Mouse (Mus musculus): ENCODE measurements around the gene Atxn2l. TPM values are rescaled to one million over a fixed set of nuclear protein-coding genes. Genes with fewer than 3 reads are reported as not detected.
A peak's percentile ranks its signal among the peaks of the same experiment; 100 is the strongest.

Gene Atxn2l
- 70.6 and 90.5 TPM in 2 replicates for polyA plus RNA-seq (2012; rRNA removed)

DNA sequence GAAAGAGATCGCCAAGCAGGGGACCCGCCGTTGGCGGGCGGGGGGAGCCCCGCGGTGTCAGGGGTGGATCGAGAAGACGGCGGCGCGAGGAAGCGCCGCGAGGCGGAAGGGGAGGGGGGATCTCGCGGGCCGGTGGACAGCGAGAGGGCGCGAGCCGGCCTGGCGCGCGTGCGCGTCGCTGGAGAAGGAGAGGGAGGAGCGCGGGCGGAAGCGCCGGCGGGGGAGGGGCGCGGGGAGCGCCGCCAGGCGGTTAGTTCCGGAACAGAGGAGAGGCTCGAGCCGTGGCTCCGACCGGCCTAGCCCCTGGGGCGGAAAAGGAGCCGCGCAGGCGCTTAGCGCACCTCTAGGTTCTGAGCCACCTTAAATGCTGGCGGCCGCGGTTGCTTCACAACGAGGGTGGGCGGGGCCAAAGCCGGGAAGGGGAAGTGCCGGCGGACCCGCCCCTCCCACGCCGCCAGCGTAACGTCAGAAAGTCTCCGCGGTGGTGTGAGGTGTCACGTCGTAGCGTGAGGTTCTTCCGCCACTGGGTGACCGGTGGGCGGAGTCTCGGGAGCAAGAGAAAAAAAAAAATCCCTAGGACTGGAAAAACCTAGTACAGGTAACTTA is at the start of gene Atxn2l:
TSS of gene Atxn2l (minus strand) at position 165 of the 606 bp plus-strand sequence.
- Histone ChIP-seq H3K27me3 (replicated peaks; ENCODE audit: control insufficient read depth, insufficient read depth, low read length) (no peaks in the 10 kb centered on the region), H3K36me3 (ENCODE audit: control insufficient read depth, insufficient read depth, low read length) (peaks cover 8% of the 10 kb centered on the region), H3K4me1 (ENCODE audit: control insufficient read depth, insufficient read depth, low read length) (peaks cover 4% of the 10 kb centered on the region; the same call in 1 of the 2 replicates), H3K27ac (ENCODE audit: insufficient read depth, low read depth, low read length) (peak within 1 kb of the TSS; percentile 90), H3K4me3 (ENCODE audit: insufficient read depth, low read depth, low read length) (peak within 1 kb of the TSS; percentile 99)
- 2% methylated on average over 65 of the region's 72 CpGs for WGBS
- no peak for TF ChIP-seq POLR2A (IDR thresholded peaks at IDR 0.05; ENCODE audit: low read depth, low read length)
- peak; percentile 56; the same call in 1 of the 2 replicates for TF ChIP-seq CTCF (conservative IDR thresholded peaks at IDR 0.05; ENCODE audit: insufficient read depth, insufficient read length, low read depth, low read length)
- DNase-seq: peak; percentile 99

DNA sequence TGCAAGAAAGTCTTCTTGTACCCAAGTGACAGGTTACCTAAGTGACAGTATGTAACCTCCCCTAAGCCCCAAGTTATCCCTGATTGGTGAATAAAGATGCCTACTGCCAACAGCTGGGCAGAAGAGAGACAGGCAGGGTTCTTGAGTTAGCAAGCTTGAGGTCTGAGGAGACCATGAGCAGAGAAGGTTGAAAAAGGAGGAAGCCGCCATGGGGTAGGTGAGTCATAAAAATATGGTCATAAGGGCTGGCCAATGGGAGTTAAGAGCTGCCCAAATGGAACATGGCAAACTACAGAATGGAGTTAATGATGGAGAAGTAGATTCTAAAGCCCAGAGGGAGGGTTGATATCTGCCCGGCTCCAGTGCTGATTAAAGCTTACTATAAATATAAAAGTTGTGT is 42.4 kb upstream of the Atxn2l start:
- peaks cover 3% of the 10 kb centered on the region for H3K36me3 ChIP-seq (ENCODE audit: control insufficient read depth, insufficient read depth, low read length)

DNA sequence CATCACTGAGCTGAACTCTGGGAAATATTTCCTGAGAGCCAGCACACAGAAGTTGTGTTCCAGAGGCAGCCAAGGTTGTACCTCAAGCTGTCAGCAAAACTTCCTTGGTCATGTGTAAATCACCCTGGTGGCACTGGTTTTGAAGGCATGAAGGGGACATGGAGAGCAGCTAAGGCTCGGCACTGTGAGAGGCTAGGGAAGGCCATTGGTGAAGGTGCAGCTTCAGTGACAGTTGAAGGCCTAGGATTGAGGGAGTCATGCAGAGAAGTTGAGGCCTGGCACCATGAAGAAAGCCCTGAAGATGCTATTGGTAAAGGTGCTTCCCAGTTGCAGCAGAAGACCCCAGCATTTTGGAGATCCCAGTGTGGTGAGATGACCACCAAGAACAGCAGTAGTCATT is 38.4 kb upstream of the Atxn2l start:
- 85% methylated on average over 1 of the region's 1 CpGs for WGBS
- no peaks in the 10 kb centered on the region for H3K27me3 ChIP-seq (replicated peaks; ENCODE audit: control insufficient read depth, insufficient read depth, low read length)
- no peak overlapping the region for H3K4me3 ChIP-seq (ENCODE audit: insufficient read depth, low read depth, low read length)
- TF ChIP-seq CTCF (conservative IDR thresholded peaks at IDR 0.05; ENCODE audit: insufficient read depth, insufficient read length, low read depth, low read length) (no peak), POLR2A (IDR thresholded peaks at IDR 0.05; ENCODE audit: low read depth, low read length) (no peak)
- no peaks in the 10 kb centered on the region for H3K4me1 ChIP-seq (ENCODE audit: control insufficient read depth, insufficient read depth, low read length)
- H3K27ac ChIP-seq (ENCODE audit: insufficient read depth, low read depth, low read length): no peak overlapping the region
- DNase-seq: no peak
- H3K36me3 ChIP-seq (ENCODE audit: control insufficient read depth, insufficient read depth, low read length): no peaks in the 10 kb centered on the region; the same call in 1 of the 2 replicates

More for the DNA sequence above, 42.4 kb upstream of the Atxn2l start:
- DNase-seq: no peak
- WGBS: 91% methylated on average over 2 of the region's 2 CpGs
- TF ChIP-seq CTCF (conservative IDR thresholded peaks at IDR 0.05; ENCODE audit: insufficient read depth, insufficient read length, low read depth, low read length) (no peak), POLR2A (IDR thresholded peaks at IDR 0.05; ENCODE audit: low read depth, low read length) (no peak)
- Histone ChIP-seq H3K27me3 (replicated peaks; ENCODE audit: control insufficient read depth, insufficient read depth, low read length) (no peaks in the 10 kb centered on the region), H3K4me1 (ENCODE audit: control insufficient read depth, insufficient read depth, low read length) (no peaks in the 10 kb centered on the region), H3K27ac (ENCODE audit: insufficient read depth, low read depth, low read length) (no peak overlapping the region), H3K4me3 (ENCODE audit: insufficient read depth, low read depth, low read length) (no peak overlapping the region)

DNA sequence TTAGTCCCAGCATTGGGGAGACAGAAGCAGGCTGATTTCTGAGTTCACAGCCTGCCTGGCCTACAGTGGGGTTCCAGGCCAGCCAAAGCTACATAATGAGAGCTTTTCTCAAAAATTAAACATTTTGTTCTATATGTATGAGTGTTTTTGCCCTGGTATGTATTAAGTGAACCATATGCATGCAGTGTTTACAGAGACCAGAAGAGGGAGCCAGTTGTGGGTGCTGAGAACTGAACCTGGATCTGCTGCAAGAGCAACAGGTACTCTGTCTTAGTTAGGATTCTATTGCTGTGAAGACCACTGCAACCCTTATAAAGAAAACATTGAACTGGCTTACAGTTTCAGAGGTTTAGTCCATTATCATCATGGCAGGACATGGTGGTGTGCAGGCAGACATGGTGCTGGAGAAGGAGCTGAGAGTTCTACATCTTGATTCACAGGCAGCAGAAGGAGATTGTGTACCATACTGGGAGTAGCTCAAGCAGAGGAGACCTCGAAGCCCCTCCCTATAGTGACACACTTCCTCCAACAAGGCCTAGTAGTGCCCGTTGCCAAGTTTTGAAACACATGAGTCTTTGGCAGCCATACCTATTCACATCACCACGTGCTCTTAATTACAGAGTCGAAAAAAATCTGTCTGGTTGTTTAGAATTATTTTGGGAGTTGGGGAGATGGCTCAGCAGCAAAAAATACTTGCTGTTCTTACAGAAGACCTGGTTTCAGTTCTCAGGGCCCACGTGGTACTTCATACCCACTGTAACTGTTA is 34.8 kb upstream of the Atxn2l start:
- TF ChIP-seq POLR2A (IDR thresholded peaks at IDR 0.05; ENCODE audit: low read depth, low read length) (no peak), CTCF (conservative IDR thresholded peaks at IDR 0.05; ENCODE audit: insufficient read depth, insufficient read length, low read depth, low read length) (peak; percentile 56)
- Histone ChIP-seq H3K4me1 (ENCODE audit: control insufficient read depth, insufficient read depth, low read length) (no peaks in the 10 kb centered on the region), H3K27ac (ENCODE audit: insufficient read depth, low read depth, low read length) (no peak overlapping the region), H3K4me3 (ENCODE audit: insufficient read depth, low read depth, low read length) (no peak overlapping the region), H3K36me3 (ENCODE audit: control insufficient read depth, insufficient read depth, low read length) (no peaks in the 10 kb centered on the region), H3K27me3 (replicated peaks; ENCODE audit: control insufficient read depth, insufficient read depth, low read length) (0 out of 2 replicates have a peak, but pooled peaks cover 3% of the 10 kb centered on the region)
- DNase-seq: peak; percentile 32
- WGBS: 71% methylated on average over 5 of the region's 5 CpGs

DNA sequence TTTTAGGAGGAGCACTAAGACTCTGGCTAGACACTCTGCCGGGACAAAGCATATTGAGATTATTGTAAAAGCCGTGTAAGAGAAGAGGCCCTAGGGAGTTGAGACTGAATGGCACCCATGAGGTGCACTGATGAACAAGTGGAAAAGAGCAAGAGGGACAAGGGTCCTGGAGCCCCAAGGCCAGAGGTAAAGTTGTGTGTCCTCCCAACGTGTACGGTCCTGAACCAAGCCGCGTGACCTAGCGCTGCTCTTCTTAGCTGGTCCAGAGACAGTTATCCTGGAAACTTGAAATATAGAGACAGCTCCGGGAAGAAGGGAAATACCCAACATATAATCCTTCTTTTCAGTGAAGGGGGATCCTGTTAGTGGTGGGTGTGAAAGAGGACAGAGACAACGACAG is 33.2 kb upstream of the Atxn2l start:
- TF ChIP-seq CTCF (conservative IDR thresholded peaks at IDR 0.05; ENCODE audit: insufficient read depth, insufficient read length, low read depth, low read length) (no peak), POLR2A (IDR thresholded peaks at IDR 0.05; ENCODE audit: low read depth, low read length) (no peak)
- 53% methylated on average over 9 of the region's 9 CpGs for WGBS
- DNase-seq: no peak
- Histone ChIP-seq H3K27me3 (replicated peaks; ENCODE audit: control insufficient read depth, insufficient read depth, low read length) (0 out of 2 replicates have a peak, but pooled peaks cover 3% of the 10 kb centered on the region), H3K27ac (ENCODE audit: insufficient read depth, low read depth, low read length) (no peak overlapping the region), H3K4me3 (ENCODE audit: insufficient read depth, low read depth, low read length) (no peak overlapping the region), H3K4me1 (ENCODE audit: control insufficient read depth, insufficient read depth, low read length) (no peaks in the 10 kb centered on the region), H3K36me3 (ENCODE audit: control insufficient read depth, insufficient read depth, low read length) (no peaks in the 10 kb centered on the region)

DNA sequence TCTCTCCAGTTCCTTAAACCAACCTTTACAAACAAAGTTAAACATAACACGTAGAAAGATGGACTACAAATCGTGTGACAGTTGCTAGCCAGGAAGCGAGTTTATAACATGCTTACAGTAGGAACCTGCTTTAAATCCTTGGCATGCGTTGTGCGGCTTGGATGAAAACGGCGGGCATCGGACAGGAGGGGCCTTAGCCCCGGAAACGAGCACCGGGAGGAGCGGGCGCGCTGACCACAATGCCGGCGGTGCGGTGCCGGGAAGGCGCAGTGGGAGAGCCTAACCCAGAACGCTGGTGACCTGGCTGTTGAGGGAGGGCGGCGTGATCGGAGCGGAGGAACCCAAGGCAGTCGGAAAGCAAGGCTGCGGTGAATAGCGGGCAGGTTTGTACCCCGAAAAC is 32.5 kb upstream of the Atxn2l start:
- TF ChIP-seq POLR2A (IDR thresholded peaks at IDR 0.05; ENCODE audit: low read depth, low read length) (no peak), CTCF (conservative IDR thresholded peaks at IDR 0.05; ENCODE audit: insufficient read depth, insufficient read length, low read depth, low read length) (no peak)
- peak; percentile 9 for DNase-seq

DNA sequence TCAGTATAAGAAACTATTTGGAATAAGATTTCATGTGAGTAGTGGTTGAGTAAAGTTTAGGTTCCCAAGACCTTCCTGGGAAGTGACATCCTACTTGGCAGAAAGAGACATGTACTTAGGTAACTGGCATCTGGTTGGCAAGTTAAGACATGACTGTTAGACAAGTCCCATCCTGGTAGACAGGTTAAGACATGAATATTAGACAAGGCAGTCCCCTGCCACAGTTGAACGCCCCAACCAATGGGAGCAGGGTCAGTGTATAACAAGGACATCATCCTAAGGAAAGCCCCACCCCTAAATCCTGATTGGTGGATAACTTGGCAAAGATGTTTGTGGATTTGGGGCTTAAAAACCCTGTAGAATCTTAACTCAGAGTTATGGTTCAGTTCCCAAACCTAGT is 30.2 kb upstream of the Atxn2l start:
- TF ChIP-seq CTCF (conservative IDR thresholded peaks at IDR 0.05; ENCODE audit: insufficient read depth, insufficient read length, low read depth, low read length) (no peak), POLR2A (IDR thresholded peaks at IDR 0.05; ENCODE audit: low read depth, low read length) (no peak)
- Histone ChIP-seq H3K36me3 (ENCODE audit: control insufficient read depth, insufficient read depth, low read length) (no peaks in the 10 kb centered on the region), H3K4me1 (ENCODE audit: control insufficient read depth, insufficient read depth, low read length) (no peaks in the 10 kb centered on the region), H3K4me3 (ENCODE audit: insufficient read depth, low read depth, low read length) (no peak overlapping the region), H3K27ac (ENCODE audit: insufficient read depth, low read depth, low read length) (no peak overlapping the region), H3K27me3 (replicated peaks; ENCODE audit: control insufficient read depth, insufficient read depth, low read length) (0 out of 2 replicates have a peak, but pooled peaks cover 3% of the 10 kb centered on the region)
- 84% methylated on average over 1 of the region's 1 CpGs for WGBS
- no peak for DNase-seq

More for the DNA sequence above, 32.5 kb upstream of the Atxn2l start:
- Histone ChIP-seq H3K27ac (ENCODE audit: insufficient read depth, low read depth, low read length) (no peak overlapping the region), H3K4me3 (ENCODE audit: insufficient read depth, low read depth, low read length) (peak overlapping the region; percentile 59), H3K27me3 (replicated peaks; ENCODE audit: control insufficient read depth, insufficient read depth, low read length) (0 out of 2 replicates have a peak, but pooled peaks cover 3% of the 10 kb centered on the region), H3K36me3 (ENCODE audit: control insufficient read depth, insufficient read depth, low read length) (no peaks in the 10 kb centered on the region), H3K4me1 (ENCODE audit: control insufficient read depth, insufficient read depth, low read length) (no peaks in the 10 kb centered on the region)
- 2% methylated on average over 28 of the region's 28 CpGs for WGBS

All from kidney, adult 2 months (tissue).